Mouse (Mus musculus): ENCODE measurements around the gene Vcp. TPM values are rescaled to one million over a fixed set of nuclear protein-coding genes. Genes with fewer than 3 reads are reported as not detected.
"Not testable (repeated sequence)": the region's sequence is repeated elsewhere in the genome, so short reads cannot be mapped to it uniquely, and the experiment has no call there.

The Vcp gene
- polyA plus RNA-seq, 1 experiment = 176 TPM

DNA sequence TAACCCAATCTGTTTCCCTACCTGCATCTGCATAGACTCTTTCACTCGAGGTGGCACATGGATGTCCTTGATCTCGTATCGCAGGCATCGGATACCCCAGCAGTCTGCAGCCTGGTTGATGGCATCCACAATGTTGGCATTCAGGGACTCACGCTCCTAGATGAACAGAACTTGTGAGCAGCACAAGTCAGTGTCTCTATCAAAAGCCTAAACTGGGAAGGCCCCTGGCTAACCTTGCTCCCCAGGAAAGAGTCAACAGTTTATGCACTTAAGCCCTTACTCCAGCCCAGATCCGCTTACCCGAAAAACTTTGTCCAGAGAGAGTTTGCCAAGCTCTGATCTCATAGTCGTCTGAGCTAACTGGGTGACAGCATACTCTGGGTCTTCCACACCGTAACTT is 29.4 kb upstream of the Vcp start:
- DNase-seq (ENCODE audit: low spot score) = no peak

DNA sequence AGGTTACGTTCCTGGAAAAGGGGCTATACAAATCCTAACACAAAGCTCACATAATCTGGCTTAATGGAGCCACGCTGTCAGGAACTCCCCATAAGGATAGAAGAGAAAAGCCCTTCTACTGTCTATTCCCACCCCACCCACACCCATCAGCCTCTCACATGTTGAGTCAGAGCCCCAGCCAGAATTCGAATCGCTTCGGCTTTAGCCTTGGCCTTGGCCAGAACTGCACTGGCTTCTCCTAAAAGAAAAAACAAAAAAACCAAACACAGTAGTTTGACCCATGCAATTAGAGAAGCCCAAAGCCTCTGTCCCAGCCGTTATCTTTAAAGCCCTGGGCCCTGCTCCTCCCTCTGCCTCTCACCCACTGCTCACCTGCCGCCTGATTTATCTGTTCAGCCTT is 28.8 kb upstream of the Vcp start:
- no peak for DNase-seq (ENCODE audit: low spot score)

DNA sequence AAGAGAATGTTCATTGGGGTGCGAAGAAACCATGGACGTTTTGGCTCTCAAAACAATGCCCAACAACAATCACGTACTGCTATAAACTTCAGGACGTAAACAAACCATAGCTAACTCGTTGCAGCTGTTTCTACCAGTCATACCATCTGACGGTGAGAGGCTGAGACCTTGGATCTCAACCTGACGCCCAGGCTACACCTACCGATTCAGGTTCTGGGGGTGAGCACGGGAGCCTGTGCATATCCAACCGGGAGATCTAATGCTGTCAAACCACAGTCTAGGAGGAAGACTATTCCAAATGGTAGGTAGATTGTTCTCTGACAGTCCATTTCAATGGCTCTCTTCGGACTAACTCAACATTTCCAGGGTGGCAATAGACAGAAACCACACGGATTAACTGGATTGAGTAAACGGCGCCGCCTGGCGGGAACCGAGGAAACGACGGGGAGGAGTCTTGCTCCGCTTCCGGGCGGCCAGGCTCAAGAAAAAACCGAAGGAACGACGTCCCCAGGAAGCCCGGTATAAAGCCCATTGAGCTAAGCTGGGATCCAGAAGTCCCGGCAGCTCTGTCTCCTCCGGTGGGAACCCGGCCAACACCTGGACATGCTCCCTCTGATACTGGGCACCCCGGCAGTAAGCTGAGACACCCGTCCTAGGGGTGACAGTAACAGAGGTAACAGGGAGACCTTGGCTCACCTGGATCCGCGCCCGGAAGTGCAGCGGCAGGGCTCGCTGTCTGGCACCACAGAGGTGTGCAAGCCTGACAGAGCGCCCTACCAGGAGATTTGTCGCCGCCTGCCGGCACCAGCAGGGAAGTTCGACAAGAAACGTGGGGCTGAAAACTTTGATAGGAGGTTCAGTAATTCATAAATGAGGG is 25.0 kb upstream of the Vcp start, which contains the start of gene Pigo:
TSS of gene Pigo (minus strand) at position 736 of the 877 bp plus-strand sequence.
- peak; percentile 92 for DNase-seq (ENCODE audit: low spot score)

DNA sequence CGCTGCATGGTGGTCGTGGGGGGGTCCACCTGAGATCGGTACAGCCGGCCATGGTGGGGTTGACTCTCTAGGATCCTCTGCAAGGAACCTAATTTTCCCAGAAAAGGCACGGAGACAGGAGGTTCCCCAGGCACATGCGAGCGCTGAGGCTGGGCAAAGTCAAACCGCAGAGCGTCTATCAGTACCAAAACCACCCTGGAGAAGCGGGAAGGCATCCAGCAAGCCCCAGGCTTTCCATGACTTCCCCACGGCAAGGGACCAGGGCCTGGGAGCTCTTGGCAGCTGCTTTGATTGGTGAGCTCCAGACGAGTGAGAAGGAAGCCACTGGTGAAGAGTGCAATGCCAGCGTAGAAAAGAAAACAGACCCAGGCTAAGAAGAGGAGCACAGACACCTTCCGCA is 24.4 kb upstream of the Vcp start:
- DNase-seq (ENCODE audit: low spot score) = no peak

DNA sequence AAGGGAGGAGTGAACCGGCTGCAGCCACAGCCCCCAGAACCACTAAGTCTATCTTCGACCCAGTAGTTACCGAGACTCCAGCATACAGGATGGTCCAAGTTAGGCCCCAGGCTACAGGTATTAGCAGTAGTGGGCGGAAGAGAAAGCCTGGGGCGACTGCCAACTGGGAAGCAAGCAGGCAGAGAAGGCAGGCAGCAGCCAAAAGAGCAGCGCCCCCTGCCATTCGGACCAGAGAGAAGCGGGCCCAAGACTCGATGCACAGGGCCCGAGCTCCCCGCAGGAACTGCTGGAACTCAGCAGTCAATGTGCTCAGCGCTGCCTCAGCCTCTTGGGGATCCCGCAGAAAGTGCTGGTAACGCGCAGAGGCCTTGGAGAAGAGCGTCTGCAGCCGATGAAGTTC is 21.0 kb upstream of the Vcp start:
- no peak for DNase-seq (ENCODE audit: low spot score)

DNA sequence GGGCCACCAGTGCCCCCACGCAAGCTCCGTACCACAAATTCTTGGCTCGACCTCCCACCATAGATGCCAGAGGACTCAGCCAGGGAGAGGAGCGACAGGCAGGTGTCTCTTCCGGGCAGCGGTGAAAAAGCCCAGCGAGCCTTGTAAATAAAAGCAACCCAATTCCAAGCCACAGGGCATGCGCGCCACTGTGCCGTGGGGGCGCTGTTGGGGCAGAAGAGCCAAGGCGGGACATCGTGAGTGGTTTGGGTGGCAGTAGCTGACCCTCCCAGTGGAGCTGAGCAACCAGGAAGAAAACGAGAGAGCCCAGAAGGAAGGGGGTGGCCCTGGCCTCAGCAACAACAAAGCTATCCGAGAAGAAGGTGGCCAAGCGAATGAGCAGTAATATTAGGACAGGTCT is 20.6 kb upstream of the Vcp start:
- no peak for DNase-seq (ENCODE audit: low spot score)

DNA sequence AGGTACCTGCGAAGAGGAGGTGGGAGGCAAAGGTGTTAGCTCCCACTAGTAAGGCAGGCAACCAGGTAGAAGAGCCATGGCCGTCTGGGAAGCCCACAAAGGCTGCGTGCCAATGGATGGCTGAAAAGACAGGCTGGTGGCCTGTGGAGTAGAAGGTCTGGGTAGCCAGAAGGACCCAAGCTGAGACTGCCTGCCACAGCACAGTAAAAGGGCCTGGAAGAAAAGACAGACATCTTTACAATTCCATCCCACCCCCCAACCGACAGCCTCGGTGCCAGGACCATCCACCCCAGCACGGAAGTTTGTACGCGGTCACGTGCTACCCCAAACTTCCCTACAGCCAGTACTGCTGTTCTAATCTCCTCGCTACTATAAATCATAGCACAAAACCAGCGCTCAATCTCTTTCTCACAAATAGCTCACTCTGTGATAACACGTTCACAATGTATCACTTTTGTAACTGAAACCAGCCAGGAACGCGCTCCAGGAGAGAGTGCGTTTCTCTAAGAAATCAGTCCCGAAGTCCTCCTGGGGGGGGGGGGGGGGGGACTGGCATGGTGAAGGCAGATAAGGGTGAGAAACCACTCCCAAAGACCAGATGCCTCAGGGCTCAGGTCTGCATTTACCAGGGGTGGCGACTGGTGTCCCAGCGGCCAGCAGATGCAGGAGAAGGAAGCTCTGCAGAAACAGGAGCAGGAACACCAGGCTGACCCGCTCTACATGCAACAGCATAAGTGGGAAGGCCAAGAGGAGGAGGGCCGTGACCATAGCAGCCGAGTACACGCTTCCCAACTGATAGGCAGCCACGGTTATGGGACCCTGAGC is 19.5 kb upstream of the Vcp start:
- no peak for DNase-seq (ENCODE audit: low spot score)

DNA sequence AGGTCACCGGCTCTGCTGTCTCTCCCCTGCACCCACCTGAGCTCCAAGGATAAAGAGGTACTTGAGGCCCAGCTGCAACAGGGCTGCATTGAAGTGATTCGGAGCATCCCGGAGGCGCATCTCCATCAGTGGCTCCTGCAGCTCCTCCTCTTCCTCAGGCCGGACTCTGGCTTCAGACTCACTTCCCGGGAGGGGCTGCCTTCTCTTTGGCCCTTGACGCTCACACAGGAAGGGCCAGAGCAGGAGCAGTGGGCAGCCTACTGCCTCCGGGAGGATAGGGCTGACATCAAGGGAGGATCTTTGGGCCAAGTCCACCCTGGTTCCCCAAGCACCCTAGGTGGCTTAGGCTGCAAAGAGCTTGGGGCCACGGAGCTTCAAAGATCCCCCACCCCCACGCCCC is 18.9 kb upstream of the Vcp start:
- DNase-seq (ENCODE audit: low spot score) = no peak

DNA sequence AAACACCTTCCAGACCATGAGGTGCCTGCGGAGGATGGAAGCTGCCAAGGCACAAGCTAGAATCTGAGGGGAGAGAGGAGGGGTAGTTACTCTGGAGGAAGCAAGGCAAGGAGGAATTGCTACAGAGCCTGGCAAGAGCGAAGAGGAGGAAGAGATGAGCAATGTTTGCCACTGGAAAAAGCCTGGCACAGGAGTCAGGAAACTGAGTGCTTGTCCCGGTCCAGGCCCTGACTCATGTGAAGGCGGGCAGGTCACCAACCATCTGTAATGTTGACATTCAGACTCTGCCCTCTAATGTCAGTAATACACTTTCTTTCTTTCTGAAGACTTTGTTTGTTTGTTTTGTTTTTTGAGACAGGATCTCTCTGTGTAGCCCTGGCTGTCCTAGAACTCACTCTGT is 17.8 kb upstream of the Vcp start:
- no peak for DNase-seq (ENCODE audit: low spot score)

DNA sequence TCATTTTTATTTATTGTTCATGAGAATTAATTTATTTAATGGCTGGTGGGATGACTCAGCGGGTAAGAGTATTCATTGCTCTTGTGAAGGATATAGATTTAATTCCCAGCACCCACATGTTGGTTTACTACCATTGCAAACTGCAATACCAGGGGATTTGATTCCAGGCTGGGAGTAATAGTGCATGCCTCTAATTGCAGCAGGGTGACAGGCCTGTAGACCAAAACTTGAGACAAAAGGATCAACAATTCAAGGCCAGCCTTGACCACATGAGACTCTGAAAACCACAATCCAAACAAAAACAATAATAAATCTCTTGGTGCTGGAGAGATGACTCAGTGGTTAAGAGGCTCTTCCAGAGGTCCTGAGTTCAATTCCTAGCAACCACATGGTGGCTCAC is 11.8 kb upstream of the Vcp start:
- DNase-seq (ENCODE audit: low spot score) = no peak

DNA sequence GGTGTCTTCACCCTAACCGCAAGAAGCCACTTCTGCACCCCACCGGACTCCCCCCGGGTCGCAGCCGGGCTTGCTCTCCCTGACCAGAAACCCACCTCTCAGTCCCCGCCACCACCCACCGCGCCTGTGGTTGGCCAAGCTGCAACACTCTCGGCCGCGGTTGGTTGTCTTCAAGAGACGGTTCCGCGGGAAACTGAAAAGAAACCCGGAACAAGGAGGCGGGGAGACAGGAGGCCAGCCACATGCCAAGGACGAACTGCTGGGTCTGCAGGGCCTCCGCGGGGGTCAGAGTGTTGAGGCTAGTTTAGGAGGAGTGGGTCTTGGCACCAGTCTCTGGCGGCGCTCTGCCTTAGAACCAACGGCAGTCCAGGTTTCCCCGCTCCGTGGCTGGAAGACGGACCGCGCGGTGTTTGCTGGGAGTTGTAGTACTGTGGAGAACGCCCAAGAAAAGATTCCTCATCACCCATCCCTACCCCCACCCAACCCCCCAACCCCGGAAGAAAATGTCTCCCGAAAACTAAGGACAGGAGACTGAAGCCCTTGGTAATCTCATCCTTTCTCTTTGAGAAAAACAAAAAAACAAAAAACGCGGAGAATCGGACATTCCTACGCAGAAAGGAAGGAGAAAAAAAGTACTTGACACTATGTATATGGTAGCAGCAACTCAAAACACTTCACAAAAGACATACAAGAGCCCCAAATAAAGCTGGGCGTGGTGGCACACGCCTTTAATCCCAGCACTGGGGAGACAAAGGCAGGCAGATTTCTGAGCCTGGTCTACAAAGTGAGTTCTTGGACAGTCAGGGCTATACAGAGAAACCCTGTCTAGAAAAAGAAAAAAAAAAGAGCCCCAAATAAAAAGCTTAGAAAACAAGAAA is 10.1 kb upstream of the Vcp start, which contains the start of gene Fancg:
TSS of gene Fancg (minus strand) at position 346 of the 878 bp plus-strand sequence.
- peak; percentile 66 for DNase-seq (ENCODE audit: low spot score)

DNA sequence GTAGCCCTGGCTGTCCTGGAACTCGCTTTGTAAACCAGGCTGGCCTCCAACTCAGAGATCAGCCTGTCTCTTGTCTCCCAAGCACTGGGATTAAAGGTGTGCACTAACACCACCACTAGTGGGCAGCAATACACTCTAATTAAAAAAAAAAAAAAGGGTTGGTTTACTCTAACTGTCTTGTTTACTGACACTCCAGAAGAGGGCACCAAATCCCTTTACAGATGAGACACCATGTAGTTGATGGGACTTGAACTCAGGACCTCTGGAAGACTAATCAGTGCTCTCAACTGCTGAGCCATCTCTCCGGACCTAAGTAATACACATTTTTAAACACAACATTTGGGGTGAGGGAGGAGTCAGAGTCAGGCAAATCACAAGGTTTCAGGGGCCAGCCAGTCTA is 5.5 kb upstream of the Vcp start:
- no peak for DNase-seq (ENCODE audit: low spot score)

DNA sequence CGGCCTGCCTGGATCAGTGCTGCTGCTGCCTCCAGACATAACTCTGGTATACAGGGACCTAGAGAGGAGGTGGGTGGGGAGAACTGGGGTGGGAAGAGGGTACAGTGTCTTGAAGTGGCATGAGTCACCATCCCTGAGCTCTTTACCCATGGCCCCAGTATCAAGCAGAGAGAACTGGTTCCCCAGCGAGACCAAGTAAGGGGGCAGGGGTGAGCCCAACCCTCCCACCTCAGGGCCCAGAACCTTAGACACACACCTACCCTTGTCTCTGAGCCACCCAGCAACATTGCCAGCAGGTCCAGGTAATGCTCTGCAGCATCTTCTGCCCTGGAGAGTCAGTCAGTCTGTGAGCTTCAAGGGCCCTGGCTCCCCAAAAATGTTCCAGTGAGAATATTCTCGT is 4.6 kb upstream of the Vcp start:
- DNase-seq (ENCODE audit: low spot score) = no peak

DNA sequence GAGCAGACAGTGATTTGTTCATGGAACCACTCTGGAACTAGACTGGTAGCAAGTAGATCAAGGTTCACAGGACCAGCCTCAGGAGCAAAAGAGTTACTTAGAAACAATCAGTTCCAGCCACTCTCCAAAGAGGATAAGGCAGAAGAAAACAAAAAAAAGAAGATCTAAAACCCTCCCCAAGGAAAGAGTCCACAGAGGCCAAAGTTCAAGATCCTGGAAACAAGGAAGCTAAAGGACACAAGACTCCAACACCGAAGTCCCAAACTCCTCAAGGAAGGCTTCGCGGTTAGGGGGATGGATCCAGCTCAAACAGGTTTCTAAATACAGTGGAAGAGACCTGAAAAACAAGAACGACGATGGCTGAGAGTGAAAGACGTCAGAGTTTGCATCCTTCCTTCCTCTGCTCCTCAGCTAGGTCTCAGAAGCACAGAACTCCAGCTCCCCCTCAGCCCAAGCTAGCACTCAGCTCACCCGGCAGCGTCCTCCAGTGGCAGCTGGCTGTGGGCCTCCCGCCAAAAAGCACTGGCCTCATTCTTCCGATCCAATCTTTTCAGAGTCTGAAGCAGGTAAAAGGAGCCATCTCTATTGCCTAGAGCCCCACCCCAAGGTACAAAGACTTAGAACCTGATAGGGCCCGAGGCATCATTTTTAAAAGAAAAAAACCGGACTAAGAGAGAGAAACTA is 2.6 kb upstream of the Vcp start:
- no peak for DNase-seq (ENCODE audit: low spot score)

DNA sequence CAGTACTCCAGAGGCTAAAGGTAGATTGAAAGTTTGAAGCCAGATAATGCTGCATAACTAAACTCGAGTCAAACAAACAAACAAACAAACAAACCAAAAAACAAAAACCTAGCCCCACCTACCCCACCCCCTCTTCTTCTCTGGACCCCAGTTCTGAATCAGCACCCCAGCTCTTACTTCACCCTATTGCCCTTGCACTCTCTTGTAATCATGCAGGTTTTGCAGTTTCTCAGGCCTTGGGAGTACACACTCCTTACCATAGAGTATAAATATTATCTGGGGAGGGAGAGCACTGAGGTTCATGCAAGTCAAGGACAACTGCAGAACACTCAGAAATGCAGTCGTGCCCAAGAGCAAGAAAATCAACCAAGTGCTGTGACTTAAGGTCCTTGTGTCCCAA is 965 bp upstream of the Vcp start:
- no peak for DNase-seq (ENCODE audit: low spot score)

DNA sequence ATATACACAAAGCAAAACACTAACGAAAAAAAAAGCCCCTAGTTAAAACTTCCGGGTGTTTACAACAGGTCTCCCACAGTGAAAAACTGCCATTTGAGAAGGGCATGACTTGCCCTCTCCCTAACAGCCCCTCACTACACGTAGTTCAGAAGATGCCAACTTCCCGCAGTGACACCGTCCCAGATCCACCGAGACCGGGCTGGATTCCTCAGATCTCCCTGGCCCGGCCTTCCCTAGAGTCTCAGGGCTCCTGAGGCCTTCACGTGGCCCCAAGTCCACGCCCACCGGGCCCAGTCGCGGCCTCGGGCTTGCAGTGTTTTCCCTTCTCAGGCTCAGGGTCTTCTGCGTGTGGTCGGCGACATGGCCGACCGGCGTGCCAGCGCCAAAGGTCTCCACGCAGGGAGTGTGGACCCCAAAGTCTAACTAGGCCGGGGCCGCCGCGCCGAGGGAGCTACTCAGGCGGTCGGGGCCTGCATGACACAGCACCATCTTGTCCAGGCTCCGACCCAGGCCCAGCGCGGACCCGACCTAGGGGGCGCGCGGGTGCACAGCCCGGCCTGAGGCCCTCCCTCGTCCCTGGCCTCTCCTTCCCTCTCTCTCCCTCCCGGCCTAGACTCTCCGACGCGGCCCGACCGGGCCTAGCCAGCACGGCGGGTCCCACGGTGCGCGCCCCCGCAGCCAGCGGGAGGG is 711 bp downstream of the Vcp start:
- DNase-seq (ENCODE audit: low spot score) = peak; percentile 70

DNA sequence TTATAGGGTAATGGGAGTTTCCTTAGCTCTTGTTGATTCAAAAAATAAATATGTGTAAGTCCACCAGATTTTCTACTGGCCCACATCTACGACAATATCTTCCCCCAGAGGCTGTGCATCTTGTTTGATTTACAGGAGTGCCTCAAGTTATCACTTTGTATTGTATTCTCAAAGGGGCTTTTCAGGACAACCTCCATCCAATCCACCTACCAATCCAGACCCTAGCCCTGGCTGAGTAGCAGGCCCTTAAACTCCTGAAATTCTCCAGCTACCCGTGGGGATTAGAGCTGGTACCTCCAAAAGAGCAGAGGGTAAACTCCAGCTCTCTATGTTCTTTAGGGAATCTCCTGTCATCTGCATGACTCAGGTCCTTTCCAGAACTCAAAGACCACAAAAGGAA is 2.3 kb downstream of the Vcp start:
- DNase-seq (ENCODE audit: low spot score) = no peak

DNA sequence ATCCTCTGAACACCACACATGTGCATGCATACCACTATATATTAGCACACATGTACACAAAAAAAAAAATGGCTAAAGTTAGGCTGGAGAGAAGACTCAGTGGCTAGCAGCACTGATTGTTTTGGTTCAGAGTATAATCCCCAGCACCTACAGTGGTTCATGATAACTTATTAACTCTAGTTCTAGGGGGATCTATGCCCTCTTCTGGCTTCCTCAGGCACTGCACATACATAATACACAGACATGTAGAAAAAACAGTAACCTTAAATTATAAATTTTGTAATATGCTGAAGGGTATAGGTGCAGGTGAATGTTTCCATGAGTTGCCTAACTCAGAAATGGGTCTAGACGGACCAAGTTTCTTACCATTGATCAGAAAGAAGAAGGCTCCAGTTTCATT is 12.0 kb downstream of the Vcp start:
- no peak for DNase-seq (ENCODE audit: low spot score)

DNA sequence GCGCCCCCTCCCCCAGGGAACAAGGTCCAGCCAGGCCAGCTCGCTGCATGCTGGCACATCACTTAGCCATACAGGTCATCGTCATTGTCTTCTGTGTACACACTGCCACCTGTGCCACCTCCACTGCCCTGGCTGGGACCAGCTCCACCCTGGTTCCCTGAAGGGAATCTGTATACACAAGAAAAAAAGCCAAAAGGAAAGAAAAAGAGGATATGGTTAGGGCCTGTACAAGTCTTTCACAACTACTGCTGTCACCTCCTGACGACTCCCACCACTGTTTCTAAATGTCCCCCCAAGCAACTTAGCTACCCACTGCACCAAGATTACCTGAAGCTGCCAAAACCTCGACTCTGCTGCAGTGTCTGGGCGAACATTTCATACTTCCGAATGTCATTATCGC is 19.8 kb downstream of the Vcp start:
- DNase-seq (ENCODE audit: low spot score) = not testable (repeated sequence)

DNA sequence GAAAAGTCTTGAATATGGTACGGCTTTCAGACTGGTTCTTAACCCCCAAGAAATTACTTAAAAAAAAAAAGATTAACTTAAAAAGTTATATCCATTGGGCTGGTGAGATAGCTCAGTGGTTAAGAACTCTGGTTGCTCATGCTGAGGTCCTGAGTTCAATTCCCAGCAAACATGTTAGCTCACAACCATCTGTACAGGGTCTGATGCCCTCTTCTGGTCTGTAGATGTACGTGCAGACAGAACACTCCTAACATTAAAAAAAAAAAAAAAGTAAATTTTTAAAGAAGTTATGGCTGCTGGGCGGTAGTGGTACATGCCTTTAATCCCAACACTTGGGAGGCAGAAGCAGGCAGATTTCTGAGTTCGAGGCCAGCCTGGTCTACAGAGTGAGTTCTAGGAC is 22.2 kb downstream of the Vcp start:
- no peak for DNase-seq (ENCODE audit: low spot score)

DNA sequence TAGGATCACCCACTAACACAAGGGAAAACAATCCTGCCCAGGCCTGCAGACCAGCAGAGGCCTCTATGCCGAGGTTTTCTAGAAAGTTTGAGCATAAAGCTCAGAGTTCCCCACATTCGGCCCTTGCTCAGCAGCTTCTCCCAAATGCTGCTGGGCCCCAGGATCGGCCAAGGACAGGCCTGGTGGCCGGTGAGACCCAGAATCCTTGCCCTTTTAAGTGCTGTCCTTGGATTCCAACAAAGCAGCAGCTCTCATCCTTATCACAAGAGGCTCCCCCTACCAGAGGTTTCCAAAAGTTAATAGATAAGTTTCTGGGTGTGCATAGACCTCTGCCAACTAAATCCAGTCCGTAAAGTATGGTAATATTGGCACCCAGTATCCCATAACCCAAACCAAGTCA is 26.4 kb downstream of the Vcp start:
- DNase-seq (ENCODE audit: low spot score) = no peak
